Mouse (Mus musculus) MEL (cell line): ENCODE results near the gene Zbtb40. TPM values are rescaled to one million over a fixed set of nuclear protein-coding genes. Genes with fewer than 3 reads are reported as not detected.

Source experiments
- DNase-seq: peaks from one replicate; pipeline ENCODE4 v3.0.0; 2011; ENCODE audit warnings: low read depth, low spot score
- H3K27ac ChIP-seq: 2 replicates; pipeline ENCODE4 v1.5.1; 2012; ENCODE audit warnings: low read depth, mild to moderate bottlenecking, control low read depth, low read length, moderate library complexity; ENCODE audit not compliant: control insufficient read depth
- H3K27me3 ChIP-seq, 2 experiments: fragments of 150-350 bp in 1 of 2; sonication (generic) in 1 of 2; 2 replicates each; pipeline ENCODE4 v1.6.1; 2012; ENCODE audit warnings: low read length in 2 of 2, mild to moderate bottlenecking in 2 of 2, improper control_type of control experiment in 1 of 2, moderate library complexity in 1 of 2; ENCODE audit not compliant: insufficient read depth in 2 of 2, control insufficient read depth in 1 of 2
- H3K36me3 ChIP-seq, 2 experiments: 2 replicates each; pipeline ENCODE4 v1.6.1; 2012 to 2014; ENCODE audit warnings: low read length in 2 of 2, improper control_type of control experiment in 1 of 2, inconsistent platforms in 1 of 2, mild to moderate bottlenecking in 1 of 2; ENCODE audit not compliant: insufficient read depth in 2 of 2, control insufficient read depth in 1 of 2
- H3K4me1 ChIP-seq, 2 experiments: fragments of 150-350 bp in 1 of 2; sonication (generic) in 1 of 2; 2 replicates each; pipeline ENCODE4 v1.6.1; 2012; ENCODE audit warnings: low read length in 2 of 2, improper control_type of control experiment in 1 of 2, mild to moderate bottlenecking in 1 of 2; ENCODE audit not compliant: insufficient read depth in 2 of 2, control insufficient read depth in 1 of 2
- H3K4me3 ChIP-seq, 2 experiments: fragments of 150-350 bp in 1 of 2; sonication (generic) in 1 of 2; 2 replicates each; pipeline ENCODE4 v1.5.1; 2012; ENCODE audit warnings: low read depth in 2 of 2, low read length in 2 of 2, mild to moderate bottlenecking in 2 of 2, moderate library complexity in 2 of 2, control low read depth in 1 of 2, improper control_type of control experiment in 1 of 2; ENCODE audit not compliant: control insufficient read depth in 1 of 2, insufficient read depth in 1 of 2
- H3K79me2 ChIP-seq: 2 replicates; pipeline ENCODE4 v1.6.1; 2012; ENCODE audit warnings: mild to moderate bottlenecking, low read length, moderate library complexity; ENCODE audit not compliant: control insufficient read depth, poor library complexity, insufficient read depth
- H3K9ac ChIP-seq: 2 replicates; pipeline ENCODE4 v1.6.1; 2012; ENCODE audit warnings: low read depth, mild to moderate bottlenecking, control low read depth, low read length, moderate library complexity; ENCODE audit not compliant: control insufficient read depth, poor library complexity, severe bottlenecking
- H3K9me3 ChIP-seq: fragments of 150-350 bp; sonication (generic); replicated peaks from 2 replicates; pipeline ENCODE4 v1.6.1; 2012; ENCODE audit warnings: mild to moderate bottlenecking, low read length, improper control_type of control experiment, moderate library complexity; ENCODE audit not compliant: insufficient read depth
- CTCF ChIP-seq, 3 experiments: IDR thresholded peaks in 2 of 3; conservative IDR thresholded peaks in 1 of 3; 2 replicates each; pipeline ENCODE4 v1.5.1; 2011 to 2012; ENCODE audit warnings: low read length in 3 of 3, low read depth in 2 of 3, mild to moderate bottlenecking in 2 of 3, improper control_type of control experiment in 1 of 3, inconsistent platforms in 1 of 3, mixed read lengths in 1 of 3, moderate library complexity in 1 of 3; ENCODE audit not compliant: control insufficient read depth in 1 of 3, insufficient read depth in 1 of 3, poor library complexity in 1 of 3, severe bottlenecking in 1 of 3
- E2F4 ChIP-seq: IDR thresholded peaks from 2 replicates; pipeline ENCODE4 v1.6.1; 2011; ENCODE audit warnings: low read depth, low read length, improper control_type of control experiment, borderline replicate concordance
- ELF1 ChIP-seq: IDR thresholded peaks from 2 replicates; pipeline ENCODE4 v1.6.1; 2014; ENCODE audit warnings: low read depth, mild to moderate bottlenecking, inconsistent platforms, low read length, improper control_type of control experiment, moderate library complexity
- EP300 ChIP-seq, 2 experiments: IDR thresholded peaks; 2 replicates each; pipeline ENCODE4 v1.6.1; 2011; ENCODE audit warnings: improper control_type of control experiment in 2 of 2, low read length in 2 of 2, low read depth in 1 of 2, mild to moderate bottlenecking in 1 of 2
- ETS1 ChIP-seq: IDR thresholded peaks from 2 replicates; pipeline ENCODE4 v1.6.1; 2012; ENCODE audit warnings: low read depth, mild to moderate bottlenecking, inconsistent platforms, low read length, improper control_type of control experiment, moderate library complexity
- GABPA ChIP-seq: IDR thresholded peaks from 2 replicates; pipeline ENCODE4 v1.6.1; 2012; ENCODE audit warnings: low read depth, mild to moderate bottlenecking, inconsistent platforms, low read length, improper control_type of control experiment, moderate library complexity
- GATA1 ChIP-seq: IDR thresholded peaks from 2 replicates; pipeline ENCODE4 v1.6.1; 2011; ENCODE audit warnings: low read depth, low read length, improper control_type of control experiment
- HCFC1 ChIP-seq: IDR thresholded peaks from 2 replicates; pipeline ENCODE4 v1.6.1; 2012; ENCODE audit warnings: low read depth, mild to moderate bottlenecking, inconsistent platforms, low read length, improper control_type of control experiment, moderate library complexity
- JUND ChIP-seq: IDR thresholded peaks from 2 replicates; pipeline ENCODE4 v1.6.1; 2011; ENCODE audit warnings: low read depth, mild to moderate bottlenecking, improper control_type of control experiment, low read length
- MAFK ChIP-seq: IDR thresholded peaks from 2 replicates; pipeline ENCODE4 v1.6.1; 2011; ENCODE audit warnings: low read depth, mild to moderate bottlenecking, low read length, improper control_type of control experiment, borderline replicate concordance
- MAX ChIP-seq: IDR thresholded peaks from 2 replicates; pipeline ENCODE4 v1.6.1; 2011; ENCODE audit warnings: low read length, improper control_type of control experiment
- MAZ ChIP-seq: IDR thresholded peaks from 2 replicates; pipeline ENCODE4 v1.6.1; 2012; ENCODE audit warnings: low read depth, mild to moderate bottlenecking, inconsistent platforms, low read length, improper control_type of control experiment
- MEF2A ChIP-seq: IDR thresholded peaks from 2 replicates; pipeline ENCODE4 v1.6.1; 2014; ENCODE audit warnings: low read depth, mild to moderate bottlenecking, inconsistent platforms, low read length, improper control_type of control experiment; ENCODE audit not compliant: poor library complexity, insufficient replicate concordance, severe bottlenecking; ENCODE audit errors: extremely low read depth
- MXI1 ChIP-seq: IDR thresholded peaks from 2 replicates; pipeline ENCODE4 v1.6.1; 2011; ENCODE audit warnings: mild to moderate bottlenecking, low read depth, low read length, improper control_type of control experiment
- MYB ChIP-seq: IDR thresholded peaks from 2 replicates; pipeline ENCODE4 v1.6.1; 2011; ENCODE audit warnings: mild to moderate bottlenecking, low read depth, low read length, improper control_type of control experiment
- MYC ChIP-seq: IDR thresholded peaks from 2 replicates; pipeline ENCODE4 v1.6.1; 2011; ENCODE audit warnings: low read depth, mild to moderate bottlenecking, low read length, improper control_type of control experiment, moderate library complexity
- NELFE ChIP-seq: IDR thresholded peaks from 2 replicates; pipeline ENCODE4 v1.6.1; 2011; ENCODE audit warnings: low read depth, low read length, improper control_type of control experiment
- POLR2AphosphoS2 ChIP-seq: IDR thresholded peaks from 2 replicates; pipeline ENCODE4 v1.6.1; 2011; ENCODE audit warnings: low read length, improper control_type of control experiment
- RAD21 ChIP-seq: IDR thresholded peaks from 2 replicates; pipeline ENCODE4 v1.6.1; 2011; ENCODE audit warnings: mild to moderate bottlenecking, low read depth, low read length, improper control_type of control experiment
- RCOR1 ChIP-seq: IDR thresholded peaks from 2 replicates; pipeline ENCODE4 v1.6.1; 2012; ENCODE audit warnings: low read depth, mild to moderate bottlenecking, inconsistent platforms, low read length, improper control_type of control experiment
- SMC3 ChIP-seq: IDR thresholded peaks from 2 replicates; pipeline ENCODE4 v1.6.1; 2011; ENCODE audit warnings: low read depth, low read length, improper control_type of control experiment
- TCF12 ChIP-seq: IDR thresholded peaks from 2 replicates; pipeline ENCODE4 v1.6.1; 2014; ENCODE audit warnings: low read depth, mild to moderate bottlenecking, inconsistent platforms, low read length, improper control_type of control experiment, moderate library complexity
- USF1 ChIP-seq: IDR thresholded peaks from 2 replicates; pipeline ENCODE4 v1.6.1; 2014; ENCODE audit warnings: low read depth, mild to moderate bottlenecking, inconsistent platforms, low read length, improper control_type of control experiment, moderate library complexity
- USF2 ChIP-seq, 2 experiments: IDR thresholded peaks; 2 replicates each; pipeline ENCODE4 v1.6.1; 2011 to 2012; ENCODE audit warnings: improper control_type of control experiment in 2 of 2, low read length in 2 of 2, borderline replicate concordance in 1 of 2, inconsistent platforms in 1 of 2, low read depth in 1 of 2, mild to moderate bottlenecking in 1 of 2; ENCODE audit not compliant: insufficient read depth in 1 of 2
- ZC3H11A ChIP-seq: IDR thresholded peaks from 2 replicates; pipeline ENCODE4 v1.6.1; 2012; ENCODE audit warnings: low read depth, mild to moderate bottlenecking, inconsistent platforms, low read length, improper control_type of control experiment
- ZKSCAN1 ChIP-seq: IDR thresholded peaks from 2 replicates; pipeline ENCODE4 v1.6.1; 2012; ENCODE audit warnings: low read depth, mild to moderate bottlenecking, inconsistent platforms, low read length, improper control_type of control experiment, moderate library complexity
- ZMIZ1 ChIP-seq: IDR thresholded peaks from 2 replicates; pipeline ENCODE4 v1.6.1; 2012; ENCODE audit warnings: low read depth, mild to moderate bottlenecking, inconsistent platforms, low read length, improper control_type of control experiment, moderate library complexity
- polyA plus RNA-seq, 2 experiments: library from polyadenylated mRNA; stranded (reverse) in 1 of 2; unstranded in 1 of 2; fragments of >175 nt in 1 of 2; fragments of >200 nt in 1 of 2; gene quantifications; 2 replicates each; pipeline versions ENCODE4 v1.2.1 to v1.2.4; 2012; ENCODE audit warnings: low replicate concordance in 2 of 2, low read depth in 1 of 2; ENCODE audit not compliant: insufficient read length in 2 of 2, insufficient read depth in 1 of 2, missing spikeins in 1 of 2
- total RNA-seq: library from RNA; depleted of rRNA; stranded (reverse); fragments of 300-350 nt; gene quantifications from 2 replicates; pipeline ENCODE4 v1.2.3, GENCODE M21; 2012

The Zbtb40 gene
- total and polyA plus RNA-seq, 3 experiments: 9.6 to 14.4 TPM; not detected in 1

GRCm38 (mm10) chr4:137044516-137044915, 4.1 kb downstream of the Zbtb40 start:
- Histone ChIP-seq H3K4me3 (no peak overlapping the region), H3K4me1 (peaks cover 2 to 5% of the 10 kb centered on the region in 2 experiments; a peak in 2 of 4 replicates), H3K9me3 (no peaks in the 10 kb centered on the region), H3K36me3 (peaks cover 0 to 2% of the 10 kb centered on the region in 2 experiments; a peak in 1 of 4 replicates), H3K9ac (no peak overlapping the region), H3K79me2 (peaks cover 6% of the 10 kb centered on the region), H3K27ac (no peak overlapping the region), H3K27me3 (no peaks in the 10 kb centered on the region)
- DNase-seq: no peak
- TF ChIP-seq EP300 (IDR thresholded peaks at IDR 0.05; ENCODE audit: low read depth in 1 of 2, low read length in 2 of 2) (no peak), NELFE (no peak), USF2 (IDR thresholded peaks at IDR 0.05; ENCODE audit: borderline replicate concordance in 1 of 2, insufficient read depth in 1 of 2, low read depth in 1 of 2, low read length in 2 of 2) (no peak), MAFK (no peak), E2F4 (no peak), USF1 (no peak), TCF12 (no peak), MAX (no peak), SMC3 (no peak), POLR2AphosphoS2 (no peak), CTCF (IDR thresholded peaks at IDR 0.05 in 2 of 3, conservative IDR thresholded peaks at IDR 0.05 in 1 of 3; ENCODE audit: control insufficient read depth in 1 of 3, insufficient read depth in 1 of 3, low read depth in 2 of 3, low read length in 3 of 3, poor library complexity in 1 of 3, severe bottlenecking in 1 of 3) (no peak), ELF1 (no peak), RAD21 (no peak), MYC (no peak), MYB (no peak), ZKSCAN1 (no peak), RCOR1 (no peak)

GRCm38 (mm10) chr4:137043799-137044198, 4.8 kb downstream of the Zbtb40 start:
- H3K4me3 ChIP-seq: no peak overlapping the region
- H3K9ac ChIP-seq: no peak overlapping the region
- peaks cover 0 to 2% of the 10 kb centered on the region in 2 experiments; a peak in 1 of 4 replicates for H3K36me3 ChIP-seq
- DNase-seq: no peak
- peaks cover 6% of the 10 kb centered on the region for H3K79me2 ChIP-seq
- no peak for TF ChIP-seq HCFC1
- no peak for TF ChIP-seq POLR2AphosphoS2
- no peak for TF ChIP-seq GATA1
- TF ChIP-seq ZC3H11A: no peak
- TF ChIP-seq MXI1: no peak
- TF ChIP-seq NELFE: no peak
- no peak for TF ChIP-seq ZMIZ1
- no peak for TF ChIP-seq MAX
- TF ChIP-seq GABPA: no peak
- TF ChIP-seq MAZ: no peak
- no peak for TF ChIP-seq USF2 (IDR thresholded peaks at IDR 0.05; ENCODE audit: borderline replicate concordance in 1 of 2, insufficient read depth in 1 of 2, low read depth in 1 of 2, low read length in 2 of 2)
- no peak for TF ChIP-seq MEF2A
- TF ChIP-seq MYC: no peak
- TF ChIP-seq MAFK: no peak
- TF ChIP-seq ETS1: no peak
- no peak for TF ChIP-seq JUND
- TF ChIP-seq E2F4: no peak
- no peak for TF ChIP-seq SMC3
- H3K9me3 ChIP-seq: no peaks in the 10 kb centered on the region
- no peaks in the 10 kb centered on the region for H3K27me3 ChIP-seq
- peaks cover under 1 to 2% of the 10 kb centered on the region in 2 experiments; a peak in 1 of 4 replicates for H3K4me1 ChIP-seq
- no peak overlapping the region for H3K27ac ChIP-seq
